Mouse (Mus musculus): Measurements from ENCODE around the gene Zfr. TPM values are rescaled to one million over a fixed set of nuclear protein-coding genes. Genes with fewer than 3 reads are reported as not detected.

Gene Zfr
- total RNA-seq, 1 experiment from 2014 or later = 77.5 TPM

- no peak for ATAC-seq (replicated peaks; ENCODE audit: low read depth, poor library complexity, severe bottlenecking)
Observed at GRCm38 (mm10) chr15:12233021-12233420, 115.4 kb downstream of the Zfr start.

Other genes with a start within 250 kb of the Zfr start
- gene Npr3, start 210.5 kb upstream of the Zfr start, total RNA-seq (2017) = not detected in 2 replicates
- 717 and 731 TPM in 2 replicates for gene Sub1, start 120.8 kb upstream of the Zfr start, total RNA-seq (2017)
- 10.9 and 24.7 TPM in 2 replicates for gene Mtmr12, start 87.2 kb downstream of the Zfr start, total RNA-seq (2017)
- gene Golph3, start 203.6 kb downstream of the Zfr start, total RNA-seq (2017) = 98.9 and 99.8 TPM in 2 replicates
- 1.1 TPM in 1 of 2 replicates, not detected in the other for gene 1810049J17Rik, start 204.1 kb downstream of the Zfr start, total RNA-seq (2017)